Mouse (Mus musculus) heart, postnatal 4 days (tissue): ENCODE measurements at regions not wholly inside any gene's neighbourhood (a gene's known extent, or its start where the extent isn't known, plus 50 kb on each side); places are given as distances from the start of the nearest gene placed in this dataset.
"Not testable (repeated sequence)": the region's sequence is repeated elsewhere in the genome, so short reads cannot be mapped to it uniquely, and the experiment has no call there.

Experiments used
- DNase-seq: peaks from one replicate; pipeline ENCODE4 v3.0.0; 2021

DNA sequence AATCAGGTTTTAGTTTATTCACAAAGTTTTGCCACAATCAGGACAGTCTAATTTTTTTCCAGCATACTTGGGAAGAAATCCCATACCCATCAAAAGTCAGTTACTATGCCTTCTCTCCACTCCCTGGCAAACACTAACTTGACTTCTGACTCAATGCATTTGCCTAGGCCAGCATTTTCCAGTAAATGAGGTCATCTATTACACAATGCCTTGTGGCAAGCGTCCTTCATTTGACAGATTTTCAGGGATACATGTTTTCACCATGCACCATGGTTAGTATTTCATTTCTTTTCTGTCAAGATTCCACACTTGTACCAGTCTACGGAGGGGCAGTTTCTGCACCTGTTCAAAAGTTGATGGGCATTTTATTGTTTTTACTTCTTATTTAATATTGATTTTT, 88.4 kb upstream of the Slc2a12 start:
- not testable (repeated sequence) for DNase-seq

DNA sequence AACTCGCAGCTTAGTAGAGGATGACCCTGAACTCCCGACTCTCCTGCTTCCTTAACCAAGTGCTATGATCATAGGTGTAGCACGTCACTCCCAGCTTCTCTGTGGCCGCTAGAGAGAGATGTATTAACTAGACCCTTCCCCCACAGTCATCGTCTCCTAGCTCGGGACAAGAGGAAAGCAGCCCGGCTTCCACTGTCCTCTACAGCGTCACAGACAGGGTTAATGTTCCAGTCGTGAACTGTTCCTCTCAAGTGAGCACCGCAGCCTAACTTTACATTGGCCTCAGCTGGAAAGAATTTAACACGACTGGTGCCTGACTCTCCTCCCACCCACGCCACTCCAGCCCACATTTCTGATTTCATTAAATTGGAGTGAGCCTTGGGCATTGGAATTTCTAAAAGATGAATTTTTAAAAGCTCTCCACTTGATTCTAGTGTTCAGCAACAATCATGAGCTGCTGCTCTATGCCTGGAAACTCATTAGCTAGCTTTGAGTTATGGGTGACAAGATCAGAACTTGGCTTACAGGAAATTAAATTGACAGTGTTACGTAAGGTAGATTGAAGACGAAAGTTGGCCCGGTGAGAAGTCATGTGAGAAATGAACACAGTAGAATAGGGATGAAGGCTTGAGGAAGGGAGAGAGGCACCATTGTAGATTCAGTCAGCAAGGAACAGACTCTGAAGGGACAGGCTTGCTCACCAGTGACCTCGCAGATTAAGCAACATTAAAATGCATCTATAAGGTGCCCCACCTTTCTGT, 75.4 kb upstream of the Slc2a12 start:
- not testable (repeated sequence) for DNase-seq

GRCm38 (mm10) chr10:22574048-22574447, 70.8 kb upstream of the Slc2a12 start:
- DNase-seq = not testable (repeated sequence)

DNA sequence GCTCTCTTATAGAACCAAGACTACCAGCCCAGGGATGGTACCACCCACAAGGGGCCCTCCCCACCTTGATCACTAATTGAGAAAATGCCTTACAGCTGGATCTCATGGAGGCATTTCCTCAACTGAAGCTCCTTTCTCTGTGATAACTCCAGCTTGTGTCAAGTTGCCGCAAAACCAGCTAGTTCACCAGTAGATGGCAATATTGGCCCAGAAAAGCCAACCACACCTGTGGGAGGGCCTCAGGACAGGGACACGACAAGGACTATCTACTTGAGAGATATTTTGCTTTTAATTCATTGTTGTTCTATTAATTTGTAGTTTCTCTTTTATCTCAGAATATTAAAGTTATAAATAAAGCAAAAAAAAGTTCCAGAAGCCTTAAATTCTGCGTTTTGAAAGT, 65.4 kb upstream of the Slc2a12 start:
- DNase-seq = peak; percentile 69

DNA sequence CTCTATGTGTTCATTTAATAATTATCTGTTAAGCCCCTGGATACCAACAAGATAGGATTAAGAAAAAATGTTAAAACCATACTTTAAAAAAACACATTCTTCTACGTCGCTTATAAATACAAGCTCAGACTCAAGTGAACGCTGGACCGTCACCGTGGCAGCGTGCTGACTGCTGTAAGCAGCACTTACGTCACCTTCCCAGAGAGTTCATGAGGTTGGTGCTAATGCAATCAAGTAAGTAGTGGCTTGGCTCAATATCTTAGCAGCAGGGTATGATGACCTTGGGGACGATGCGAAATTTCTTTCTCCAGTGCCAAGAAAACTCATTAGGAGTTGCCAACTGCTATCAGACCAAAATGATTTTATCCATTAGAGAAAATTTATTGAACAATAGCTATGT, 63.5 kb upstream of the Slc2a12 start:
- not testable (repeated sequence) for DNase-seq

GRCm38 (mm10) chr10:22583306-22583705, 61.5 kb upstream of the Slc2a12 start:
- not testable (repeated sequence) for DNase-seq

- DNase-seq = not testable (repeated sequence)
Observed at GRCm38 (mm10) chr10:22588587-22588986, 56.2 kb upstream of the Slc2a12 start.

GRCm38 (mm10) chr10:22591664-22592063, 53.1 kb upstream of the Slc2a12 start:
- DNase-seq = not testable (repeated sequence)

GRCm38 (mm10) chr10:22592189-22592603, 52.6 kb upstream of the Slc2a12 start:
- not testable (repeated sequence) for DNase-seq

DNA sequence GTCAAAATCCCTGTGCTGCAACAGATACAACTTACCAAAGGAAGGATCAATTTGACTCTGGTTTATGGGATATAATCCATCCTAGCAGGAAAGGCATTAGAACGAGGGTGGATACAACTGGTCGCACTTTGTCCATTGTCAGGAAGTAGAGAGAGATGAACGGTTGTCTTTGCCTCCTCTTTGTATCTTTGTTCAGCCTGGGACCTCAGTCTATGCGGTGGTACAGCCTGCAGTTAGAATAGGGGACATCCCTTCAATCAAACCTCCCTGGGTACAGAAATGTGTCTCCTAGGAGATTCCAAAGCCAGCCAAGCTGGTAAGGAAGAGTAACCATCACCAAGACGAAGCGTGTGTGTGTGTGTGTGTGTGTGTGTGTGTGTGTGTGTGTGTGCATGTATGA, 52.1 kb upstream of the Slc2a12 start:
- DNase-seq = not testable (repeated sequence)
